Mouse (Mus musculus) G1E-ER4 (cell line): ENCODE measurements around the gene Rbm20. TPM values are rescaled to one million over a fixed set of nuclear protein-coding genes. Genes with fewer than 3 reads are reported as not detected.
A peak's percentile ranks its signal among the peaks of the same experiment; 100 is the strongest.

Experiments used
- GATA1 ChIP-seq: IDR thresholded peaks from one replicate; pipeline ENCODE4 v1.8.0; 2012; ENCODE audit warnings: low read length, inconsistent platforms
- polyA plus RNA-seq: library from polyadenylated mRNA; stranded (reverse); fragments of >175 nt; gene quantifications from 2 replicates; pipeline ENCODE4 v1.2.3, GENCODE M21; 2012

Rbm20 gene
- polyA plus RNA-seq, 1 experiment: 0.39 TPM

- no peak for TF ChIP-seq GATA1
Observed at GRCm38 (mm10) chr19:53872994-53873713, 196.0 kb downstream of the Rbm20 start.

GRCm38 (mm10) chr19:53875246-53875645, 198.1 kb downstream of the Rbm20 start:
- TF ChIP-seq GATA1: no peak

- TF ChIP-seq GATA1: no peak
Observed at GRCm38 (mm10) chr19:53877779-53878178, 200.7 kb downstream of the Rbm20 start.

GRCm38 (mm10) chr19:53880460-53880859, 203.4 kb downstream of the Rbm20 start:
- no peak for TF ChIP-seq GATA1

- TF ChIP-seq GATA1: no peak
Observed at GRCm38 (mm10) chr19:53881786-53882185, 204.7 kb downstream of the Rbm20 start.

GRCm38 (mm10) chr19:53885450-53885849, 208.3 kb downstream of the Rbm20 start:
- TF ChIP-seq GATA1: no peak

GRCm38 (mm10) chr19:53886576-53887370, 209.7 kb downstream of the Rbm20 start:
- TF ChIP-seq GATA1: peak; percentile 73

- TF ChIP-seq GATA1: peak; percentile 29
Observed at GRCm38 (mm10) chr19:53887822-53888221, 210.7 kb downstream of the Rbm20 start.

GRCm38 (mm10) chr19:53888331-53888730, 211.2 kb downstream of the Rbm20 start:
- TF ChIP-seq GATA1: no peak

GRCm38 (mm10) chr19:53889555-53889954, 212.4 kb downstream of the Rbm20 start:
- TF ChIP-seq GATA1: no peak

- TF ChIP-seq GATA1: no peak
Observed at GRCm38 (mm10) chr19:53890274-53890673, 213.2 kb downstream of the Rbm20 start.

GRCm38 (mm10) chr19:53890781-53891251, 213.7 kb downstream of the Rbm20 start:
- TF ChIP-seq GATA1: peak; percentile 66

- no peak for TF ChIP-seq GATA1
Observed at GRCm38 (mm10) chr19:53891569-53891968, 214.5 kb downstream of the Rbm20 start.

GRCm38 (mm10) chr19:53892061-53892460, 215.0 kb downstream of the Rbm20 start, which contains the start of gene Pdcd4:
Gene Pdcd4, plus strand, starts transcription at chr19:53892231.
- TF ChIP-seq GATA1: no peak

- no peak for TF ChIP-seq GATA1
Observed at GRCm38 (mm10) chr19:53892838-53893359, 215.8 kb downstream of the Rbm20 start.

GRCm38 (mm10) chr19:53893711-53894171, 216.6 kb downstream of the Rbm20 start:
- no peak for TF ChIP-seq GATA1
